Mouse (Mus musculus): Measurements from ENCODE around the gene Hspa14.

DNA sequence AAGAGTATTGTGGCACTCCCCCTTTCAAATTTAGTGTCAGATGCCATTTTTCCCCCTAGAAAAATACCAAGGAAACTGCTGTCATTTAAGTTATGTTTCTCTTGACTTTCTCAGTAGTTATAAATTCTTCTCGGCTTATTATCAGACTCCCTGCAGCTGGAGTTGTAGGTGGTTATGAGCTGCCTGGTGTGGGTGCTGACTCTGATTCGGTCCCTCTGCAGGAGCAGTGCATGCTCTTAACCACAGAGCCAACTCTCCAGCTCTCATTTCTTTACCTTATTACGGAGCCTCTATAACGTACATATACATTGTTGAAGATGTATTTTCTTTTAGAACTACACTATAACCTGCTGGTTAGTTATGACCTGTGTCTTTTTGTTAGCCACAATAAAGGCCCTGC, 9.9 kb upstream of the Hspa14 start:
- TF ChIP-seq POLR2A (IDR thresholded peaks at IDR 0.05; ENCODE audit: low read depth, low read length) (no peak), CTCF (IDR thresholded peaks at IDR 0.05; ENCODE audit: borderline replicate concordance, insufficient read depth, low read length) (no peak)

All from embryonic fibroblast, embryonic 13.5 days (primary cell).